Mouse (Mus musculus) cerebellum, adult 9-10 months (tissue): Measurements from ENCODE around the gene Srsf2.
"Not testable (repeated sequence)": the region's sequence is repeated elsewhere in the genome, so short reads cannot be mapped to it uniquely, and the experiment has no call there.

ENCODE experiments used
- DNase-seq: peaks from one replicate; pipeline ENCODE4 v3.0.0; 2022

Gene Srsf2

DNA sequence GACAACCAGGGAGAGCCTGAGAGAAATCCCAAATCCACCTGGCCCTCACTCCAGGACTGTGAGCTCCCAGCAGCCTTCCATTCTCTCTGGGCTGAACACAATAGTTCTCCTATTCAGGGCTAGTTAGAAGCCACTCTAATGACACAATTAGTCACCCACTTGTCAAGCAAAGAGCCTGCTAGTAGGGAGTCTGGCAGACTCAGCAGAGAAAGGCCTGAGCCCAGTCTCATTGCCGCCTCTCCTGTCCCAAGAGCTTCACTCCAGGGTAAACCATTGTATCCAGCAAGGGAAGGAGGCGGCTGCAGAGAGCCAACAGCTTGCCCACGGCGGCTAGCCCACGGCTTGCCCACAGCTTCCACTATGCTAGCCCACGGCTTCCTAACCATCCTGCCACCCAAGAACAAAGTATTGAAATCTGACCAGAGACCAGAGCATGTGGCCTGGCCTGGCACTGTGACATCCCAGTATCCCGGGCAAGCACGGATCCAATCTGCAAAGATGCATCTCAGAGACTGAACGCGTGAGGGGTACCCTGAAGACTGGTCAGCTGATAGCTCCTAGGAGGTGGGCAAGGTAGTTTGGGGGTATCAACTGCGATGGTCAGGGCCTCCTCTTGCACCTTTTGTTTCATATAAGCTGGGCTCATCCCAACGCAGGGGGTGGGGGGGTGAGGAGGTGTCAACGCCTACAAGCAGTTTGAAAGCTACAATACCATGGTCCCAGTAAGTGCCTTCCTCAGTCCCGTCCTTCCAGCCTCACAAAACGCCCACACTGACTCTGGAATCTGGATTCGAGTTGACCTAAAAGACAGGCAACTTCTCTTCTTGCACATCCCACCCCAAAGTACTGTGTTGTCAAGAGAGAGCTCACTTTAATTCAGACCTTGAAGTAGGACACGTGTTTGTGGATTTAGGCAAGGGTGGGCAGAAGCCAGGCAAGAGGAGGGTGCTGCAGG is 26.1 kb downstream of the Srsf2 start:
- no peak for DNase-seq

DNA sequence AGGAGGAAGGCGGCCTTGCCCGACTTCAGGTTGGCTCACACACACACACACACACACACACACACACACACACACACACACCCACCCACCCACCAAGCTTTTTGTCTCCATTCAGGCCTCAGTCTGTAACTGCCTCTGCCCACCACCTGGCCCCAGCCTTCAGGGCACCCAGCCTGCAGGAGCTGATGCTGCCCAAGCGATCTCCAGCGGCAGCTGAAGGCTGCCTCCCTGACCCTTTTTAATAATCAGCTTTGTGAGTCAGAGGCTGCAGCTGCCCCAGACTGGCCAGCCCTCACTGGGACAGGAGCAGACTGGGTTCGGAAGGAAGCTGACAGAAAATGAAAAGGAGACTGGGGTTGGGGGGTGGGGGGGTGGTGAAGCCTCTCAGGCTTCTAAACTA is 27.7 kb downstream of the Srsf2 start:
- DNase-seq: no peak

DNA sequence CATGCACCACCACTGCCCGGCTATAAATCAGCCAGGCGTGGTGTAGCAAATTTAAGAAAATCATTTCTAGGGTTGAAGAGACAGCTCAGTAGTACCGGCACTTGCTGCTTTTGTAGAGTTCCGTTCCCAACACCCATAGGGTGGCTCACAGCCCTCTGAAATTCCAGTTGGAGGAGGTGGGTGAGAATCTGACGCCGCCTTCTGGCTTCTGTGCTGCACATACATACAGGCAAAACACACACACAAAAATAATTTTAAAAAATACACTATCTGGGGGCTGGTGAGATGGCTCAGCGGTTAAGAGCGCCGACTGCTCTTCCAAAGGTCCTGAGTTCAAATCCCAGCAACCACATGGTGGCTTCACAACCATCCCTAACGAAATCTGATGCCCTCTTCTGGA is 29.0 kb downstream of the Srsf2 start:
- DNase-seq: not testable (repeated sequence)

DNA sequence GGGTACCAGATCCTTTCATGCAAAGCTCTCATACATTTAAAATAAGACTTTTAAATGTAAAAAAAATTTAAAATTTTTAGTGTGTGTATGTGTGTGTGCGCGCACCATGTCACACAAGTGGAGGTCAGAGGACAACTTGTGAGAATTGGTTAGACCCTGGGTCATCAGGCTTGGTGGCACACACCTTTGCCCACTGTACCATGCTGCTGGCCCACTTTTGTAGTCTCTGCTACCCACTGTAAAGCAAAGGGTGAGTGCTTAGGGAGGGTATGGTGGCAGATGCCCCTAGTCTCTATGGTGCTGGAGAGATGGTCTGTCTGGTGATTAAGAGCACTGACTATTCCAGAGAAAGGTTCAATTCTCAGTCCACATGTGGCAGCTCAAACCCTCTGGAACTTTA is 29.6 kb downstream of the Srsf2 start:
- DNase-seq: no peak

DNA sequence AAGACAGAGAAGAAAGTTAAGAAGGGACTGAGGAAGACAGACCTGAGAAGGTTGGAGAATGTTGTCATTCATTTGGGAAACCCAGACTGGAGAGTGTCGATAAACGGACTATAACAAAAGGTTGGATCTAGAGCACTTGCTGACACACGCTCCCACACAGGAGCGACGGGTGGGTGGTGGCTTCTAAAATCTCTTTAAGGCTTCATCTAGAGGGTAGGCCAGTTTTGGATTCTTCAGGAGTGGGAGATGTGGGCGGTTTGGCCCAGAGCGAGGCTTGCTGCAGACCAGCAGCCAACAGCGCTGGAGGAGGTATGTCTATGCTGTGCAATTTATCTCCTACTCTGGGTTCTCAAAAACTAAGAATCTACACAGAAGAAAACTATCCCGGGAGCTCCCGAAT is 30.3 kb downstream of the Srsf2 start:
- no peak for DNase-seq

DNA sequence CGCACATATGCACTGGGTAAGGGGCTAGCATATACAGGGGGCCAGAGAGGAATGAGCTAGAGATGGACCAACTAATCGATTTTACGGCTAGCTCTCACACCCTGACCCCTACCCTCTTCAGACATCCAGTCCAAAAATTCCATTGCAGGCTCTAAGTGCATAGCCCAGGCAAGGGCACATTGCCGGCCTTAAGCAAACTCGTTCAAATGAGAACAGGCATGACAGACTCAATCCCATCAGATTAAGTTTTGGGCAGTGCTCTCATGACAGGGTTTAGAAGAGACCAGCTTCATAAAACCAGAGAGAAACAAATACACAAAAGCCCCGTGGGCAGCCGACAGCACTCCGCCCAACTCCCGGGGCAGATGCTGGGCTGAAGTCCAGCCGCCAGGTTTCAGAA is 30.7 kb downstream of the Srsf2 start:
- DNase-seq: no peak

DNA sequence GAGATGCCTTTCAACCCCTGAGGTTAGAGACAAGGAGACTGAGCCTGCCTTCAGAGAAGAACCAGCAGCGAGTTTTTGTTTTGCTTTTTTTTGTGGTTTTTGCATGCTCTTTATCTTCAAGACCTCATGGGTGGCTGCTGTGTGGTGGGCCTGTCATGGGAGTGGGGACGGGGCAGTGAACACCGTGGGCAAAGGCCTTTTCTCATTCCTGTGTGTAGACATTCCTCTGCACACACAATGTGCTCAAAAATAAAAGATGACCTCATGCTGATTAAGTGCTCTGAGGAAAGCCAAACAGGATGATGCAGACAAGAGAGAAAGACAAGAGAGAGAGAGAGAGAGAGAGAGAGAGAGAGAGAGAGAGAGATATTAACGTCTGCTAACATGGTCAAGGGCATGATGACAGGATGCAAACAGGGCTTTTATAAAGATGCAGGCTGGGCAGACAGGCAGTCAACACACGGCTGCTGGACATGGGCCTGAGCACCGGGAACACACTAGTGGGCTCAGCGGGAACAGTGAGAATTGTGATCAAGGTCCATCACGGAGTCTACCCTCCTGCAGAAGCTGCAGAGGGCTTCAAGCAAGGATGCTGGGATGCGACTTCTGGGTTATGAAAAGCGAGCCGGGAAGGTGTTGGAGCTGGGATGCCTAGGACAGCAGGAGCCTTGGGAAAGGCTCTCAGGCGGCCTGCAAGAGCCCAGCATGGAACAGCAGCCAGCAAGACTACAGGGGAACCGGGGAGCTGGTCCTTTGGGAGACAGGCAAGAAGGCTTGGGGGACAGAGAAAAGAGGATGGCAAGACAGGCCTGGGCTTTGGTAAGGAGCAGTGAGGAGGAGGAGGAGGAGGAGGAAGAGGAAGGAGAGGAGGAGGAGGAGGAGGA is 31.6 kb downstream of the Srsf2 start:
- DNase-seq: no peak

DNA sequence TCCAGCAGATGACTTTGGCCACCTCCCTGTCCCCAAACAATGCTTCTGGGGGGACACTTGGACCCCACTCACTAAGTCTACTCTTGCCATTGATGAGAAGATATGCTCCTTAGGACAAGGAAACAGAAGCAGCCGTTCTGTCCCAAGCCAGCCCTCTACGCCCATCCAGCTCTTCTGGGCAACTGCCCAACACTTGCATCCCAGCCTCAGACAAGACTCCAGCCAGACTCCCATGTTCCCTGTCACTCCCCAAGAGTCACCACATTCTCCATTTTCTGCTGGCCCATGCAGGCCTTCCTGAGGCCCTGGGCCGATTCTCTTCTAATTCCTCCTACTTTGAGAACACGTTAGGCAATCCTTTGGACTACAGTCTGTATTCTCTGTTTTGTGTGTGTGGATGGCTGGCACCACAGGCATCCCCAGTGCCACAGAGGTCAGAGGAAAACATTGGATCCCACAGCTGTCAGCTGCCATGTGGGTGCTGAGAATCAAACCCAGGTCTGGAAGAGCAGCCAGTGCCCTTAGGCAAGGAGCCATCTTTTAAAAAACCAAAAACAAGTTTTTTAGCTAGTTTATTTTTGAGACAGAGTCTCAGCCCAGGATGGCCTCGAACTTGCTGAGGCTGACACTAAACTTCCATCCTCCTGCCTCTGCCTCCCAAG is 32.8 kb downstream of the Srsf2 start:
- DNase-seq: peak; percentile 13

DNA sequence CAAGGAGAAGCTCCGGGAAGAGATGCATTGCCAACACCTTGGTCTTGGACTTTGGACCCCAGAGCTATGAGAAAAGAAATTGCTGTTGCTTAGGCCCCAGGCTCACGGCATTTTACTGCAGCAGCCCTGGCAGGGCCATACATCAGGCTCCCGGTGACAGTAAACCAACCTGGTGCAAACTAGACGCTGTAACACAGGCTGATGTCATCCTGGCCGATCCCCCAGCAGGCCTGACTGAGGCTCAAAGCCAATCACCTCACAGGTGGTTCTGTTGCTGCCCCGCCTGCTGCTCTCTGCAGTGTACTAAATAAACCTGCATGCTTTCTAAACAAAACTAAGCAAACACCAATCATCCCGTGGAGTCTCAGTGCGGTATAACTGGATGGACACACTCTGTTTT is 34.2 kb downstream of the Srsf2 start:
- peak; percentile 48 for DNase-seq

DNA sequence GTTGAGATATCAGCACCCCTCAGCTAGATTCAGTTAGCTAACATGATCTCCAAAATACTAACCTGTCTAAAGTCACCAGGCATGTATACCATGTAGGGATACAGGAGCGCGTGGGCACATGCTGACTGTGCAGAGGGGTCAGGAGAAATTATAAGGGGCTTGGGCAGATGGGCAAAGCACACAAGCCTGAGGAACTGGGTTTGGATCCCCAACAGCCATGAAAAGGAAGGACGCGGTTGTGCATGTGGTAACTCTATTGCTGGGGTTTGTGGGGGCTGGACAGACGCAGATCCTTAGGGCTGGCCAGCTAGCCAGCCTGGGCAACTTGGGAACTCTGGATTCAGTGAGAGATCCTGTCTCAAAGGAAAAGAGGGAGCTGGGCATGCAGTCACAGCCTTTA is 35.3 kb downstream of the Srsf2 start:
- DNase-seq: no peak

DNA sequence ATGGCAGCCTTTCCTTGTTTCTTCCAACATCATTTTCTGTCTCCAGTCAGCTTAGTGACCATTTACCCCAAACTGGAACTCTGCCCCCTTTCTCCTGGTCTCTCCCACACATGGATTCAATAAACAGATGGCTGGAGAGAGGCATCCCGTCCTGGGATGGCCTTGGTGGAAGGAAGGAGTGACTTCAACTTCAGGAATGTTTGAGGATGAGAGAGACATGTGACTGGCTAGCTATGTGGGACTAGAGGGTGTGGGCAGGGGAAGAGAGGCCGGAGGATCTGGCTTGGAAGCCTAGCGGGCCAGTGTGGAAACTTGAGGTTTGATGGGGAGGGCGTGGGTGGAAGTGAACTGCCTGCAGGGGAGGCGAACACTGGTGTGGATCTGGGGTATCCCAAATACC is 36.1 kb downstream of the Srsf2 start:
- DNase-seq: peak; percentile 4

DNA sequence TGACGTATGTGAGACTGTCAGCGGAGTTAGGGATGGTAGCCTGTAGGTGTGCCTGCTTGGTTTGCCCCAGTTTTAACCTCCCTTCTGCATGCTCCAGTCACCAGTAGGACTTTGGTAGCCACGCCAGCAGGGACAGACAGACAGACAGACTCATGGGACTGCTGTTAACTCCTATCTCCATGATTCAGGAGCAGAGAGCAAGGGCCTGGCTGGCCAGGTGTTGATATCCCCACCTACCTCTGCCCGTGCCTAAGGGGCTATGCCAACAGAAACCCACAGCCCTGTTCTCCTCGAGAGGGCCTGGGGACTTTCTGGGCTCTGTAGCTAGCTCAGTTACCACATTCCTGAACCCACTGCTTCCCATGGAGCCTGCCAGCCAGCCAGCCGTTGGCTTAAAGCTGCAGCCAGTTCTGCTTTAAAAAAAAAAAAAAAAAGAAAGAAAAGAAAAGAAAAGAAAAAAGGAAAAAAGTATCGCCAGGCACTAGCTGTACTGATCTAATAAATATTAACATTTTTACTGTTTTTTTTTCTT is 37.9 kb downstream of the Srsf2 start:
- DNase-seq: no peak

DNA sequence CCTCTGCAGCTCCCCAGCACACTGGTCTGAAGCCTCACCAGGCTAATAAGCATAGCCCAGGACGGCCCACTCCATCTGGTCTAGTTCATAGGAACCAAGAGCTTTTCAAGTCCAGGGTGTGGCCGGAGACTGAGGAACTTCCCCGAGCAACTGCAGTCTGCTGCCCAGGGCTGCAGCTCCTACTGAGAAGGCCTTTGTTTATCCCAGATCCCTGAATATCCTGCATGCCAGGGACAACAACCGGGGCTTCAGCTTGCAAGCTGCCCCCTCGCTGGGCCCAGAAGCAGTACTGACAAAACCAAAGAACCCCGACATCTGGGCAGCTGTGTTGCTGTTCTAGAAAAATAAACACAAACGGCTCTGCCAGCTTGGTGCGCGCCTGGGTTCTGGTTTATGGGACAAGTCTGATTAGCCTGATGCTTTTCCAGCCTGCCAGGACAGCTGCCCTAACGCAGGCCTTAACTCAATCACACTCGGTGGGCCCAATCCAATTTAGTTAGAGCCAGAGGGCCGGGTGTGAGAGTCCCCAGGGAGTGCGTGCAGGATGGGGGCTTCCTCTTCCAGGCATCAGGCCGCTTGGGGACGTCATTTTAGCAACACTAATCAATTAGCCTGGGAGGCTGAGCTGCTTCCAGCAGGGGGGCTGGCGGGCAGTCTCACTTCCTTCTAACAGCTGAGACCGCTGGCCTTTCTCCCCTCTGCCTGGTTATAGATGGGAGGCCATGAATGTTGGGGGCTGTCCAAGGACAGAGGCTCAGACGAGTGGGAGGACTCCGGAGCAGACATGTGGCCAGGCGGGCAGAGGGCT is 38.6 kb downstream of the Srsf2 start:
- peak; percentile 25 for DNase-seq

DNA sequence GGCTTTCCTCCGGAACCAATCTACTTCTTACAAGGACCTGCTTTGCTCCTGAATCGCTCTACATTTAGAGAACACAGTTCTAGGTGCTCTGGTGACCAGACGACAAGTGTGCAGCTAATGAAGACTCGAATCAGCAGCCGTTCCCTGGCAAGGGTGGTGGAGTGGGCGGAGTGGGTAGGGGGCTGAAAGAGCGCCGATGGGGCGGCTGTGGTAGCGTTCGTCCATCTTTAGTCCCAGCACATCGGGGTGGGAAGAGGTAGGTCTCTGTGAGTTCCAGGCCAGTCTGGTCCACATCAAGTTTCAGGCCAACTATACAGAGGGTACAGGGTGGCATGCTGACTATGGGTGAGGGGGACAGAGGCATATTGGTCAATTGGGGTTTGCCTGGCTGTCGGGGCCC is 39.3 kb downstream of the Srsf2 start:
- peak; percentile 16 for DNase-seq

DNA sequence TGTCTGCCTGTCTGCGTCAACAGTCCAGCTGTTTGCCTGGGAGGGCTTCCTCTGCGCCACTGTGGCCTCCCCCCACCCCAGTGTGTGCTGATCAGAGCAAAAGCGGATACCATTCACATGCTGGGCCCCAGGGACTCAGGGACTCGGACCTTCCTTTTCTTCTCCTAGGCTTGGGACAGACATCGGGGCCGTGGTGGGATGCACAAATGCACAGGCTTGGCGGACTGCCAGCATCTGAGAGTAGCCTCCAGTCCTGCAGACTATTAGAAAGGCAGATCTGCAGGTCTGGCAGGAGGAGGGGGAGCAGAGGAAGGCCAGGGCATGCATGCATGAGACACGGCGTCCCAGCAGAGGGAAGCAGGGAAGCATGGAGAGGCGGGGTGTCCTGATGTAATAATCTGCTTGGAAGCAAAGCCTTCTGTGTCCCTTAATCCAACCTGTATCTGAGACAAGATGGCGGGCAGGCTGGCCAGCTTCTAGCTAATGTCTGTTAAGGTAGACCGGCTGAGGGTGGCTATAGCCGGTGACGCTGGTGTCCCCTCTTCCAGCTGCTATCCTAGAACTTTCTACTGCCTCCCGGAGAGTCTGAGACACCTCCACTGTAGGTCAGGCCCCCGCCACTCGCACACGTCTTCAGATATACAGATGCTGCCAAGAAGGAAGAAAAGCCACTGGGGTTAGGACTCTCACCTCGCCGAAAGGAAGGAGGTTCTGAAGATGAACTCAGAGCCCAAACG is 39.9 kb downstream of the Srsf2 start:
- peak; percentile 49 for DNase-seq

DNA sequence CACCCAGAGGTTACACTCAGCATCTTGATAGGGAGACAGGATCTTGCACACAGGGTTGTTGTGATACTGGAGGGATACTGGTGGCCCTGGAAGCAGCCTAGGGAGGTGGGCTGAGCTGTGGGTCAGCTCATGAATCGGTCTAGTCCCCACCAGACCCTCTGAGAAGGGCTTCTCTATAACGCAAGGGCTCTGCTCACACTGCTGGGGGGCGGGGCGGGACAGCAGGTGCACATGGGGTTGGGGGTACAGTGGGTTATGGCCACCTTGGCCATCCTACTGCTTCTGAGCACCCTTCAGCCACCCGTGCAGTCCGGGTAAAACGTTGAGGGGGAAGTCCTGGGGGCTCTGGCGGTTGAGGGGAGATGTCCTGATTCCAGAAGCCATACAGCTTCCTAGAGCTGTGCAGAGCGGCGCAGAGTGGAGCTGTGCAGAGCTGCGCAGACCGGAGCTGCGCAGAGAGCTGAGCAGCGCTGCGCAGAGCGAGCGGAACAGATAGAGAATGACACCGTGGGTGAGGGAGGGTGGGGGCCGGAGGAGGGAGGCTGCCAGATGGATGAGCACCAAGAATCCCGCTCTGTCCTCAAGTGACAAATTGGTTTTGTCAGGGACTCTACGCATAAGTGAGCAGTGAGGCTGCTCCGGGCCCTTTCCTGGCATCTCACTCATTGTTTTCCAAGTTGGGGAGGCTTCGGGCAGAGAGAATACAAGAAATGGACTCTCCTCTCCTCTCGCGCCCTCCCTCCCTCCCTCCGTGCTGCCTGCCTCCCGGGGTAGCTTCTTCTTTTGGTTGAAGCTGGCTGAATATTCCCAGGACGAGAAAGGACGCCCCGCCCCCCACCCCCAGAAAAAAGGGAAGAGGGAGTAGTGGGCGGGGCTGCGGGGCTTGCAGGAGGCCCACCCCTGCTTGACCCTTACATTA is 41.7 kb downstream of the Srsf2 start:
- DNase-seq: peak; percentile 83

DNA sequence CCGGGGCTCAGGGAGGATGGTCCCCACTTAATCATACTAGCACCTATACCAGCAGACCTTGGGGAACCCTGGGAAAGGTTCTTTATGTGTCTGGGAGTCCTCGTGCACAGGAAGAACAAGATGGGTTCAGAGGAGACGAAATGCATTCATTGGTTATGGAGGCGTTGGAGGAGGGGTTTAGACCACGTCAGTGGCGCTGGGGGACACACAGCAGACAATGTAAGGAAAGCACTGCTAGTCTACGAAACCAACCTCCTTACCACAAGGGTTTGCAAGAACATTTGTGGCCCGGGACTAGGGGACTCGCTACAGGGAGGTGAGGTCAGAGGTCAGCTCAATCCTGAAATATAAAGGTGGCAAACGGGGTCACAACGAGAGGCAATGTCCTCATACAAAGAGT is 42.4 kb downstream of the Srsf2 start:
- DNase-seq: no peak

DNA sequence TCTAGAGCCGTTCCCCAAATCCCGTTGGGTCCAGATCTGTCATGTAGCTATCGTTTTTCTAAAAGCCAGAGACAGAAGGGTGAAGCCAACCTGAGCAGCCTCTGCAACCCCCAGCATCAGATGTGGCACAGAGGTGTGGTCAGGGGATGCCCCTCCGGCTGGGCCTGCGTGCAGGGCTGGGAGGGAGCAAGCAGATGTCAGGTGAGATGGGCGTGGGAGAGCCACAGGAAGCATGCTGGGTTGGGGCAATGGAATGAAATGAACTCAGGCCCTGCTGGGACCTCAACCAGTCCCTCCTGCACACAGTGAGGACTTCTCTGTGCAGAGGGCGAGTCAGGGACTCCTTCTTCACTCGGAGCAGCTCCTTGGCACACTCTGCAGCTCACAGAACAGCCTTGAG is 43.4 kb downstream of the Srsf2 start:
- DNase-seq: peak; percentile 28

DNA sequence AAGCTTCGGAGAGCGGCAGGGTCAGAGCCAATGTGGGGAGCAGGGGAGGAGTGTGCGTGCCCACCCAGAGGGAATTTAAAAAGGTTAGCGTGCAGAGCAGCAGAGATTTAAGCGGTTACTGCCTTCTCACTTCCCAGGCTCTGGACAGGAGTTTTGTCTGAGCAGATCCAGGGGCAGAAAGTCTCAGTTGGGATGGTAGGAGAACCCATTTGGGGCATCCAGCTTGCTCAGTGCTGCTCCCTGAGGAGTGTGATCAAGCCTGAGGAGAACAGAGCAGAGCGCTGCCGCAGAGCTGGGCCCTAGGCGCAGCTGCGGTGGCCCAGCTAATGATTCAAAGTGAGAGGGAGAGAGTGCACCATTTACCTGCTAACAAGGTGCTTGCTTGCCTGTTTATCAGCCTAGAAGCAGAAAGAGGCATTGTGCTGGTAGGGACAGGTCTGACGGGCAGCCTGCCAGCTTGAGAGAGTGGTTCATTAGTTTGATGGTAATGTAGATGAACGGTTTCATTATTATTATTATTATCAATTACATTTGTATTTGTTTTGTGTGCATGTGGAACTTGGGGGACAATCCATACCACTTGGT is 44.0 kb downstream of the Srsf2 start:
- peak; percentile 31 for DNase-seq
